Mouse (Mus musculus) adrenal gland, adult (tissue): ENCODE data around the gene Olfr654.

Experiments
- DNase-seq, 2 experiments: peaks; one replicate each; pipeline ENCODE4 v3.0.0; 2022 to 2023; ENCODE audit warnings: low spot score in 1 of 2; ENCODE audit not compliant: inconsistent age in 2 of 2

The Olfr654 gene

DNA sequence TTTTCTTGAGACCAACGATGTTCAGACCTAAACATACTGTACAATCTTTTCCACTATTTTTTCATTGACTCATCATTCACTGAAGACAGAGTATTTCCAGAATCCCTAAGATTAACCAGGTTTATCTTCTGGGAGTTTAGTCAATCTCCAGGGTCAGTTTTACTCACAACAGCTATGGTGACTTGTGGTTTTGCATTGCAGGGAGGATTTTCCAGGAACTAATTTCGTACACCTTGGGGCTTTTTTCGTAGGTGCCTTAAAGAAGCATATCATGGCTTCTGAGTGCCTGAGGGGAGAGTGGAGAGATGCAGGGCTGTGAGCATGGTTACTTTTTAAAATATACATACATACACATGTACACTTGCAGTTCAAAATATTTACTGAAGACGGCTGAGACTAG lies at the start of gene Olfr654:
Gene Olfr654, plus strand, starts transcription at position 301 of the 400 bp plus-strand sequence.
- no peak for DNase-seq

DNA sequence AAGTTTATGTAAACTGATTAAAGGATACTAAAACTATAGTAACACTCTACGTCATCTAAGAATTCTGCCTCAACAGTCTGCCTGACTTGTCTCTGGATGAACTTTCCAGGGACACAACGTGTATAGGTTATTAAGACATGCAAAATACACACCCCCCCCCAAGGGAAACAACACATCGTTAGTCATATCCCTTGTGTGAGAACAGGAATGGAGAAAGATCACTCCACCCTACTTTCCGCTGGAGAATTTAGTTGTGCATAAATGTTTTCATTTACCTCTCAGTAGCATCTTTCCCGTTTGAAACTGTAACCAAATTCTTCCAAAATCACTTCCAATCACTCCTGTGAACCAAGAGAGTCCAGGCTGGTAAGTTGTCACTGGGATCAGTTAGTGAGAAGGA lies 37.0 kb upstream of the Olfr654 start, which contains the start of gene Olfr651:
Gene Olfr651, plus strand, starts transcription at position 301 of the 400 bp plus-strand sequence.
- no peak for DNase-seq

DNA sequence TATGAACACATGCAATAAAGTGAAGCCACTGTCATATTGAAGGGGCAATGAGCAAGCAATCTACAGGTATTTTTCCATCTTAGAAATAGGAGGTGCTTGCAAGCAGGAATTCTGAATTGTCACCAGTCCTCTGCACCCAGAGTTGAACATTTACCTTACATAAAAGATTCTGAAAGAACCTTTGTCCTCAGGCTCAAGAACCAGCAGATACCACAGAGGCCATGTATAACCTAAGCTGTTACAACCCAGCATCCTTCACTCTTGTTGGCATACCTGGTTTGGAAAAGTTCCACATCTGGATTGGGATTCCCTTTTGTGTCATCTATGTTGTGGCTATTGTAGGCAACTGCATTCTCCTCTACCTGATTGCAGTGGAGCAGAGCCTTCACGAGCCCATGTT lies 34.1 kb upstream of the Olfr654 start:
- no peak for DNase-seq

DNA sequence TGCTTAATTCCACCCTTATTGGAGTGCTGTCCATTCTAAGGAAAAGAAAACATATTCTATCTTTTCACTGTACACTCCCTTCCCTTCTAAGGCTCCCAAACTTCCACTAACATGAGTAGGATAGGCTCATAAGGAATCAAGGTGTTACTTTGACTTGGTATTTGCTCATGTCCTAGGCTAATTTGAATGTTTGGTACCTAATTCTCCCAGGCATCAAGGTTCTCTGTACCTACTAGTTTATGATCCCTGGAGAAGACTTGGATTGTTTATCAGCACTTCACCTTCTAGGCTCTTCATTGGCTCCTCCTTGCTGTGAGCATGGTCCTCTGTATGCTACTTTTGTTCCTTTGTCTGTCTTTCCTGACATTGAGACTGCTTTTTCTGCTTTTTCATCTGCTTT lies 26.2 kb upstream of the Olfr654 start, which contains the start of gene Olfr652:
Gene Olfr652, plus strand, starts transcription at position 301 of the 400 bp plus-strand sequence.
- DNase-seq: no peak

DNA sequence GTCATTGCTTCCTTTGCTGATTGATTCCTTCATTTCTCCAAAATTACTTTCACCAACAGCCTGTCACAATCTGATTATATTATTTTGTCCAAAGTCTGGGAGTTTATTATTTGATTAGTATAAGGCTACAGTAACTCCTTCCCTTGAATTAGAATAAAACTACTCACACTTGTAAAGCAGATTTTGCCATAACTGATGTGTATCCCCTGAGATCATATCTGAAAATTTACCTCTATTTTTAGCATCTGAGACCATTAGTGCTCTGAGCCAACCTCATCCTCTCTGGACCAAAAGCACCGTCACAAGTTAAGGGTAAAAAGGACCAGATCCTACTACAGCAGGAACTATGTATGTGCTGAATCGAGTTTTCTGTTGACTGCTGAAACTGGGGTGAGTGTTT lies 9.8 kb upstream of the Olfr654 start, which contains the start of gene Olfr653:
Gene Olfr653, plus strand, starts transcription at position 301 of the 400 bp plus-strand sequence.
- no peak for DNase-seq

DNA sequence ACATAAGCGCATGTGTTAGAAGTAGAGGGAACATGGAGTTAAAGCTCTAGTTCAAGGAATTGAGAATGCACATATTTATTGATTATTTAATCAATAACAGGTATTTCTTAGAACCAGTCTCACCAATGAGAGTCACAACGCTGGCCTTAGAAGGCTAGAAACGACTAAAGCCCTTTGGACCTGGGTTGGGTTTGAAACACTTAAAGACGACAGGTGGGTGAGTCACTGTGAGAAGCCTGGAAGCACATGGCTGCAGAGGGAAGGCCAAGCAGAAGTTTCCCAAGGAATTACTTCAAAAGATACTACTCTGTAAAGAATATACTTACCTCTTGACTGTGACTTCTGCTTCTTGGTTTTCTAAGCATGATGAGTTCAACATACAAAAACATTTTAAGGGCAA lies 6.0 kb upstream of the Olfr654 start:
- no peak for DNase-seq

DNA sequence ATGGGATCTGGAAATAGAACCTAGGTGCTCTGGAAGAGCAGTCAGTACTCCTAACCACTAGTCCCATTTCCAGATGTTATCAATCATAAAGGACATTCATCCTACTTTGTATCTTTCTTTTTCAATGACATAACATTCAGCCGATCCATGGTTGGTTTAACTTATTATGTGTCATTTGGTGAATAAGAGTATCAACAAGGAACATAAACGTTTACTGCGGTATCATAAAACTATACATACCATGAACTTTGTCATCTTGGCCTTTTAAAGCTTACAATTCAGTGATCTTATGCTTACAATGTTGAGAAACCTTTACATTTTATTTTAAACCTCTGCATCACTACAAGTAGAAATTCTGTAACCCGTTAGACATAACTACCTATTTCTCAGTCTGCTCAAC lies 5.4 kb upstream of the Olfr654 start:
- no peak for DNase-seq

- no peak for DNase-seq
Measured at GRCm38 (mm10) chr7:104588274-104588673, 1.4 kb downstream of the Olfr654 start.

GRCm38 (mm10) chr7:104601679-104602078 lies 14.9 kb downstream of the Olfr654 start, which contains the start of gene Olfr655:
Olfr655 (minus strand) TSS chr7:104601779.
- DNase-seq: no peak

- DNase-seq: peak; percentile 43 to 70
Measured at GRCm38 (mm10) chr7:104603173-104603572, 16.3 kb downstream of the Olfr654 start.

GRCm38 (mm10) chr7:104604727-104605126 lies 17.9 kb downstream of the Olfr654 start:
- DNase-seq: no peak

DNA sequence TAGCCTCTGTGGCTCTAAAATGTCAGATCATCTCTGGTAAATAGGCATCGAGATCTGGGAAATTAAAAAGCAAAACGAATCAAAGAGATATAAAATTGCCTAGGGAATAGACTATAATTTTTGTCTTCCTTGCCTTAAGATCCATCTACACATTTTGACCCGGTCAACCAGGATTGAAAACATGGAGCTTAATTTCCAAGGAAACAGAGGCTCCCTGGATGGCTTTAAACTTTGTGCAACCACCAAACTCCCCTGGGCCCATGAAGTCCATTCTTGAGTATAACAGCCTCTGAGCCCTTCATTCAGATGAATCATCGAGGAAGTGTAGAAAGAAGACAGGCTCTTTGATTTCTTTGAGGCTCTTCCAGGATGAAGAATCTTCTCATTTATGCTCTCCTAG lies 26.8 kb downstream of the Olfr654 start, which contains the start of gene Olfr656:
Gene Olfr656, plus strand, starts transcription at position 301 of the 400 bp plus-strand sequence.
- DNase-seq: no peak

GRCm38 (mm10) chr7:104624494-104624893 lies 37.7 kb downstream of the Olfr654 start, which contains the start of gene Olfr657:
Olfr657 (plus strand) TSS chr7:104624794.
- DNase-seq: no peak
